Mouse (Mus musculus): ENCODE results near the gene Ywhag.

DNA sequence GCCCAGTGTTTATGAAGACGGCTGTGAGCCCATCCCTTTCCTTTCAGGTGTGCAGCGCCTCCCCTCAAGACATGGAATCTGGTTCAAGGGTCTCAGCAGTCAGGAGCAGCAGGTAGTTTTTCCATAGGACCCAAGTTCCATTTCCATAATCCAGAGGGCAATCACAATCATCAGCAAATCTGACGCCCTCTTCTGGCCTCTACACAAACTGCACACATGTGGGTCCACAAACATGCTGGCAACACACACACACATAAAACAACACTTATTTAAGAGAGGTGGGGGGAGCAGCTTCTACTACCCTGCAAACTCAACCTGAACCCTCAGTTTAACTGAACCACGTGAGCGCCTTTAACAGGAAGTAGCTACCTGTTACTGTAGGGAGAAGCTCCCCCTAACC lies 15.8 kb downstream of the Ywhag start:
- TF ChIP-seq CTCF (IDR thresholded peaks at IDR 0.05; ENCODE audit: borderline replicate concordance, control insufficient read depth, extremely low read depth, insufficient read depth, low read length, poor library complexity) (no peak), POLR2A (IDR thresholded peaks at IDR 0.05; ENCODE audit: control insufficient read depth, extremely low read depth, insufficient read depth, low read length, poor library complexity) (no peak)
